Comparison of ENCODE assay signal across 8 mouse cellular contexts in genomic region chr14:121504781-121505484, GRCm38 (mm10). TPM values are rescaled to one million over a fixed set of nuclear protein-coding genes. Genes with fewer than 3 reads are reported as not detected.
A peak's percentile ranks its signal among the peaks of the same experiment; 100 is the strongest.
DNase-seq lines count a peak whose midpoint lies in the region; ATAC-seq and TF ChIP-seq lines count a peak whose summit lies in the region.

TSS of gene Slc15a1 (minus strand) at chr14:121505252.

- H3K9me3 ChIP-seq in embryonic facial prominence, embryonic 12.5 days: no peaks in the 10 kb centered on the region

- DNase-seq in ES-CJ7 (ENCODE audit: low read depth, low spot score): peak; percentile 56
- peak; percentile 21 for DNase-seq in kidney, postnatal 10 days
- no peak for DNase-seq in right cerebral cortex, adult 2 months (ENCODE audit: low spot score in 2 of 2)
- DNase-seq in layer of hippocampus, adult 2 months (ENCODE audit: low spot score in 2 of 2): no peak
- no peak for DNase-seq in frontal cortex, postnatal 10 days (ENCODE audit: low spot score in 2 of 2)
- no peak for DNase-seq in thymus, adult 18-20 months

- peaks cover 47% of the 10 kb centered on the region for H3K27me3 ChIP-seq in embryonic facial prominence, embryonic 12.5 days

- H3K4me2 ChIP-seq in embryonic facial prominence, embryonic 12.5 days (replicated peaks): peak within 1 kb of the TSS; percentile 27

- H3K9ac ChIP-seq in embryonic facial prominence, embryonic 12.5 days: no peak within 1 kb of the TSS

- H3K4me3 ChIP-seq in embryonic facial prominence, embryonic 12.5 days: peak within 1 kb of the TSS; percentile 14; the same call in 1 of the 2 replicates
- no peak within 1 kb of the TSS for H3K4me3 ChIP-seq in layer of hippocampus, adult 2 months

- 9% methylated on average over 33 of the region's 33 CpGs for WGBS in embryonic facial prominence, embryonic 12.5 days

- no peaks in the 10 kb centered on the region for H3K36me3 ChIP-seq in embryonic facial prominence, embryonic 12.5 days

- 0 out of 2 replicates have a peak, but pooled peaks cover 4% of the 10 kb centered on the region for H3K4me1 ChIP-seq in embryonic facial prominence, embryonic 12.5 days

- ATAC-seq in embryonic facial prominence, embryonic 12.5 days (ENCODE audit: insufficient number of reproducible peaks, insufficient read depth, low FRiP score, low TSS enrichment): no peak
- ATAC-seq in megakaryocyte-erythroid progenitor cell, adult 5-6 weeks (replicated peaks; ENCODE audit: low FRiP score, low TSS enrichment, poor library complexity, severe bottlenecking): peak; percentile 42; the same call in 1 of the 2 replicates

- no peak within 1 kb of the TSS for H3K27ac ChIP-seq in embryonic facial prominence, embryonic 12.5 days
- H3K27ac ChIP-seq in layer of hippocampus, adult 2 months: no peak within 1 kb of the TSS

- no peak for TF ChIP-seq CTCF in layer of hippocampus, adult 2 months (conservative IDR thresholded peaks at IDR 0.05)

RNA-seq across cellular contexts. Expression of gene Slc15a1, which starts in this region (rescaled TPM):
- 0.06 and 0.09 TPM in 2 replicates for polyA plus RNA-seq in embryonic facial prominence, embryonic 12.5 days (2016; fragmentation: Nextera tagmentation; extraction: Ambion mirVana)
- total RNA-seq in megakaryocyte-erythroid progenitor cell, adult 5-6 weeks (2014; fragmentation: Nextera tagmentation): not detected in 2 replicates
- total RNA-seq in megakaryocyte-erythroid progenitor cell, adult 5-6 weeks (2017): 0.28 TPM in 1 of 2 replicates, not detected in the other
- not detected for total RNA-seq in layer of hippocampus, adult 2 months (2021)

Comparison
In these comparisons a context has a peak if more than half of its experiments do, and no peak if none do; other contexts are left out.
1. Peak in ATAC-seq in megakaryocyte-erythroid progenitor cell, adult 5-6 weeks; RNA of the gene not detected or under 1 TPM.
2. DNase-seq: peak in ES-CJ7 (single experiment) and kidney, postnatal 10 days (single experiment); none in right cerebral cortex, adult 2 months (0 of 2), layer of hippocampus, adult 2 months (0 of 2), frontal cortex, postnatal 10 days (0 of 2) and thymus, adult 18-20 months (0 of 2).